Mouse (Mus musculus): ENCODE results near the gene Sri. TPM values are rescaled to one million over a fixed set of nuclear protein-coding genes. Genes with fewer than 3 reads are reported as not detected.

The Sri gene
- polyA plus RNA-seq, 1 experiment from 2014 or later: 293 TPM

GRCm38 (mm10) chr5:8062469-8062868 is 16.6 kb downstream of the Sri start:
- H3K36me3 ChIP-seq: peaks cover 65% of the 10 kb centered on the region
- no peak overlapping the region for H3K4me2 ChIP-seq
- no peak overlapping the region for H3K27ac ChIP-seq
- 95% methylated on average over 2 of the region's 2 CpGs for WGBS
- ATAC-seq (ENCODE audit: borderline replicate concordance, extremely low read depth, low FRiP score, low TSS enrichment): no peak
- no peaks in the 10 kb centered on the region for H3K9me3 ChIP-seq
- no peak overlapping the region for H3K9ac ChIP-seq
- no peak overlapping the region for H3K4me3 ChIP-seq
- H3K27me3 ChIP-seq: no peaks in the 10 kb centered on the region
- H3K4me1 ChIP-seq: peaks cover 2% of the 10 kb centered on the region; the same call in 1 of the 2 replicates

- no peak overlapping the region for H3K27ac ChIP-seq
- no peak overlapping the region for H3K4me3 ChIP-seq
- H3K27me3 ChIP-seq: no peaks in the 10 kb centered on the region
- WGBS: 66% methylated on average over 6 of the region's 6 CpGs
- H3K4me1 ChIP-seq: no peaks in the 10 kb centered on the region
- no peak for ATAC-seq (ENCODE audit: borderline replicate concordance, extremely low read depth, low FRiP score, low TSS enrichment)
- peaks cover 65% of the 10 kb centered on the region for H3K36me3 ChIP-seq
- H3K9me3 ChIP-seq: no peaks in the 10 kb centered on the region
- H3K9ac ChIP-seq: no peak overlapping the region
- H3K4me2 ChIP-seq: no peak overlapping the region
These were observed 17.3 kb downstream of the Sri start for GRCm38 (mm10) chr5:8063207-8063606.

GRCm38 (mm10) chr5:8073406-8073805 is 27.5 kb downstream of the Sri start:
- H3K9ac ChIP-seq: no peak overlapping the region
- no peaks in the 10 kb centered on the region for H3K4me1 ChIP-seq
- no peak overlapping the region for H3K4me2 ChIP-seq
- WGBS: 87% methylated on average over 9 of the region's 9 CpGs
- H3K9me3 ChIP-seq: no peaks in the 10 kb centered on the region
- no peak overlapping the region for H3K4me3 ChIP-seq
- no peaks in the 10 kb centered on the region for H3K27me3 ChIP-seq
- H3K36me3 ChIP-seq: peaks cover 8% of the 10 kb centered on the region
- no peak for ATAC-seq (ENCODE audit: borderline replicate concordance, extremely low read depth, low FRiP score, low TSS enrichment)
- no peak overlapping the region for H3K27ac ChIP-seq

- H3K4me1 ChIP-seq: no peaks in the 10 kb centered on the region
- H3K9ac ChIP-seq: no peak overlapping the region
- H3K4me2 ChIP-seq: no peak overlapping the region
- H3K27ac ChIP-seq: no peak overlapping the region
- ATAC-seq (ENCODE audit: borderline replicate concordance, extremely low read depth, low FRiP score, low TSS enrichment): no peak
- H3K9me3 ChIP-seq: no peaks in the 10 kb centered on the region
- WGBS: 91% methylated on average over 9 of the region's 9 CpGs
- H3K27me3 ChIP-seq: no peaks in the 10 kb centered on the region
- peaks cover 7% of the 10 kb centered on the region; the same call in 1 of the 2 replicates for H3K36me3 ChIP-seq
- H3K4me3 ChIP-seq: no peak overlapping the region
These were observed 28.2 kb downstream of the Sri start for GRCm38 (mm10) chr5:8073901-8074561.

GRCm38 (mm10) chr5:8077481-8077880 is 31.6 kb downstream of the Sri start:
- ATAC-seq (ENCODE audit: borderline replicate concordance, extremely low read depth, low FRiP score, low TSS enrichment): no peak
- Histone ChIP-seq H3K9me3 (no peaks in the 10 kb centered on the region), H3K27ac (no peak overlapping the region), H3K4me3 (no peak overlapping the region), H3K4me2 (no peak overlapping the region), H3K4me1 (no peaks in the 10 kb centered on the region), H3K36me3 (peaks cover 3% of the 10 kb centered on the region; the same call in 1 of the 2 replicates), H3K27me3 (no peaks in the 10 kb centered on the region), H3K9ac (no peak overlapping the region)
- 72% methylated on average over 8 of the region's 8 CpGs for WGBS

- no peak overlapping the region for H3K4me2 ChIP-seq
- H3K4me3 ChIP-seq: no peak overlapping the region
- ATAC-seq (ENCODE audit: borderline replicate concordance, extremely low read depth, low FRiP score, low TSS enrichment): no peak
These were observed 37.1 kb downstream of the Sri start for GRCm38 (mm10) chr5:8082800-8083509.

GRCm38 (mm10) chr5:8085661-8086060 is 39.8 kb downstream of the Sri start:
- Histone ChIP-seq H3K9me3 (no peaks in the 10 kb centered on the region), H3K4me1 (no peaks in the 10 kb centered on the region), H3K27me3 (no peaks in the 10 kb centered on the region), H3K27ac (no peak overlapping the region), H3K4me3 (no peak overlapping the region), H3K4me2 (no peak overlapping the region), H3K36me3 (no peaks in the 10 kb centered on the region), H3K9ac (no peak overlapping the region)
- WGBS: 86% methylated on average over 3 of the region's 3 CpGs
- ATAC-seq (ENCODE audit: borderline replicate concordance, extremely low read depth, low FRiP score, low TSS enrichment): no peak

More at GRCm38 (mm10) chr5:8082800-8083509, 37.1 kb downstream of the Sri start:
- Histone ChIP-seq H3K27me3 (no peaks in the 10 kb centered on the region), H3K36me3 (no peaks in the 10 kb centered on the region), H3K27ac (no peak overlapping the region), H3K9me3 (no peaks in the 10 kb centered on the region), H3K9ac (no peak overlapping the region), H3K4me1 (no peaks in the 10 kb centered on the region)
- WGBS: 66% methylated on average over 20 of the region's 20 CpGs

GRCm38 (mm10) chr5:8088147-8088546 is 42.3 kb downstream of the Sri start:
- no peak overlapping the region for H3K4me3 ChIP-seq
- WGBS: 78% methylated on average over 3 of the region's 3 CpGs
- H3K36me3 ChIP-seq: no peaks in the 10 kb centered on the region
- no peak overlapping the region for H3K4me2 ChIP-seq
- H3K4me1 ChIP-seq: no peaks in the 10 kb centered on the region
- no peak overlapping the region for H3K9ac ChIP-seq
- no peak overlapping the region for H3K27ac ChIP-seq
- no peaks in the 10 kb centered on the region for H3K27me3 ChIP-seq
- H3K9me3 ChIP-seq: no peaks in the 10 kb centered on the region
- ATAC-seq (ENCODE audit: borderline replicate concordance, extremely low read depth, low FRiP score, low TSS enrichment): no peak

GRCm38 (mm10) chr5:8094921-8095320 is 49.0 kb downstream of the Sri start:
- Histone ChIP-seq H3K9me3 (no peaks in the 10 kb centered on the region), H3K4me2 (no peak overlapping the region), H3K36me3 (no peaks in the 10 kb centered on the region), H3K9ac (no peak overlapping the region), H3K4me1 (no peaks in the 10 kb centered on the region), H3K27ac (no peak overlapping the region), H3K27me3 (no peaks in the 10 kb centered on the region), H3K4me3 (no peak overlapping the region)
- no peak for ATAC-seq (ENCODE audit: borderline replicate concordance, extremely low read depth, low FRiP score, low TSS enrichment)
- 82% methylated on average over 5 of the region's 5 CpGs for WGBS

- ATAC-seq (ENCODE audit: borderline replicate concordance, extremely low read depth, low FRiP score, low TSS enrichment): no peak
- Histone ChIP-seq H3K36me3 (no peaks in the 10 kb centered on the region), H3K4me1 (no peaks in the 10 kb centered on the region), H3K9me3 (no peaks in the 10 kb centered on the region), H3K4me3 (no peak overlapping the region), H3K4me2 (no peak overlapping the region), H3K27me3 (no peaks in the 10 kb centered on the region), H3K9ac (no peak overlapping the region), H3K27ac (no peak overlapping the region)
- 75% methylated on average over 1 of the region's 1 CpGs for WGBS
These were observed 49.8 kb downstream of the Sri start for GRCm38 (mm10) chr5:8095689-8096088.

GRCm38 (mm10) chr5:8111691-8112090 is 65.8 kb downstream of the Sri start:
- WGBS: 83% methylated on average over 3 of the region's 3 CpGs
- Histone ChIP-seq H3K27ac (no peak overlapping the region), H3K36me3 (no peaks in the 10 kb centered on the region), H3K4me1 (no peaks in the 10 kb centered on the region), H3K9me3 (no peaks in the 10 kb centered on the region), H3K4me2 (no peak overlapping the region), H3K4me3 (no peak overlapping the region), H3K27me3 (no peaks in the 10 kb centered on the region), H3K9ac (no peak overlapping the region)
- no peak for ATAC-seq (ENCODE audit: borderline replicate concordance, extremely low read depth, low FRiP score, low TSS enrichment)

- Histone ChIP-seq H3K9me3 (no peaks in the 10 kb centered on the region), H3K36me3 (no peaks in the 10 kb centered on the region), H3K4me3 (no peak overlapping the region), H3K9ac (no peak overlapping the region), H3K27me3 (no peaks in the 10 kb centered on the region), H3K27ac (no peak overlapping the region), H3K4me1 (no peaks in the 10 kb centered on the region), H3K4me2 (no peak overlapping the region)
- WGBS: 84% methylated on average over 5 of the region's 5 CpGs
- ATAC-seq (ENCODE audit: borderline replicate concordance, extremely low read depth, low FRiP score, low TSS enrichment): no peak
These were observed 66.4 kb downstream of the Sri start for GRCm38 (mm10) chr5:8112246-8112645.
